Mouse (Mus musculus) MEL (cell line): Measurements from ENCODE around the gene Sp2. TPM values are rescaled to one million over a fixed set of nuclear protein-coding genes. Genes with fewer than 3 reads are reported as not detected.

Experiments used
- DNase-seq: peaks from one replicate; pipeline ENCODE4 v3.0.0; 2011; ENCODE audit warnings: low read depth, low spot score
- H3K27ac ChIP-seq: 2 replicates; pipeline ENCODE4 v1.5.1; 2012; ENCODE audit warnings: low read depth, mild to moderate bottlenecking, control low read depth, low read length, moderate library complexity; ENCODE audit not compliant: control insufficient read depth
- H3K27me3 ChIP-seq, 2 experiments: fragments of 150-350 bp in 1 of 2; sonication (generic) in 1 of 2; 2 replicates each; pipeline ENCODE4 v1.6.1; 2012; ENCODE audit warnings: low read length in 2 of 2, mild to moderate bottlenecking in 2 of 2, improper control_type of control experiment in 1 of 2, moderate library complexity in 1 of 2; ENCODE audit not compliant: insufficient read depth in 2 of 2, control insufficient read depth in 1 of 2
- H3K36me3 ChIP-seq, 2 experiments: 2 replicates each; pipeline ENCODE4 v1.6.1; 2012 to 2014; ENCODE audit warnings: low read length in 2 of 2, improper control_type of control experiment in 1 of 2, inconsistent platforms in 1 of 2, mild to moderate bottlenecking in 1 of 2; ENCODE audit not compliant: insufficient read depth in 2 of 2, control insufficient read depth in 1 of 2
- H3K4me1 ChIP-seq, 2 experiments: fragments of 150-350 bp in 1 of 2; sonication (generic) in 1 of 2; 2 replicates each; pipeline ENCODE4 v1.6.1; 2012; ENCODE audit warnings: low read length in 2 of 2, improper control_type of control experiment in 1 of 2, mild to moderate bottlenecking in 1 of 2; ENCODE audit not compliant: insufficient read depth in 2 of 2, control insufficient read depth in 1 of 2
- H3K4me3 ChIP-seq, 2 experiments: fragments of 150-350 bp in 1 of 2; sonication (generic) in 1 of 2; 2 replicates each; pipeline ENCODE4 v1.5.1; 2012; ENCODE audit warnings: low read depth in 2 of 2, low read length in 2 of 2, mild to moderate bottlenecking in 2 of 2, moderate library complexity in 2 of 2, control low read depth in 1 of 2, improper control_type of control experiment in 1 of 2; ENCODE audit not compliant: control insufficient read depth in 1 of 2, insufficient read depth in 1 of 2
- H3K79me2 ChIP-seq: 2 replicates; pipeline ENCODE4 v1.6.1; 2012; ENCODE audit warnings: mild to moderate bottlenecking, low read length, moderate library complexity; ENCODE audit not compliant: control insufficient read depth, poor library complexity, insufficient read depth
- H3K9ac ChIP-seq: 2 replicates; pipeline ENCODE4 v1.6.1; 2012; ENCODE audit warnings: low read depth, mild to moderate bottlenecking, control low read depth, low read length, moderate library complexity; ENCODE audit not compliant: control insufficient read depth, poor library complexity, severe bottlenecking
- H3K9me3 ChIP-seq: fragments of 150-350 bp; sonication (generic); replicated peaks from 2 replicates; pipeline ENCODE4 v1.6.1; 2012; ENCODE audit warnings: mild to moderate bottlenecking, low read length, improper control_type of control experiment, moderate library complexity; ENCODE audit not compliant: insufficient read depth
- E2F4 ChIP-seq: IDR thresholded peaks from 2 replicates; pipeline ENCODE4 v1.6.1; 2011; ENCODE audit warnings: low read depth, low read length, improper control_type of control experiment, borderline replicate concordance
- GABPA ChIP-seq: IDR thresholded peaks from 2 replicates; pipeline ENCODE4 v1.6.1; 2012; ENCODE audit warnings: low read depth, mild to moderate bottlenecking, inconsistent platforms, low read length, improper control_type of control experiment, moderate library complexity
- KAT2A ChIP-seq: conservative IDR thresholded peaks from 2 replicates; pipeline ENCODE4 v1.6.1; 2012; ENCODE audit warnings: low read depth, low read length, improper control_type of control experiment, inconsistent platforms
- MAFK ChIP-seq: IDR thresholded peaks from 2 replicates; pipeline ENCODE4 v1.6.1; 2011; ENCODE audit warnings: low read depth, mild to moderate bottlenecking, low read length, improper control_type of control experiment, borderline replicate concordance
- MAZ ChIP-seq: IDR thresholded peaks from 2 replicates; pipeline ENCODE4 v1.6.1; 2012; ENCODE audit warnings: low read depth, mild to moderate bottlenecking, inconsistent platforms, low read length, improper control_type of control experiment
- MEF2A ChIP-seq: IDR thresholded peaks from 2 replicates; pipeline ENCODE4 v1.6.1; 2014; ENCODE audit warnings: low read depth, mild to moderate bottlenecking, inconsistent platforms, low read length, improper control_type of control experiment; ENCODE audit not compliant: poor library complexity, insufficient replicate concordance, severe bottlenecking; ENCODE audit errors: extremely low read depth
- MYB ChIP-seq: IDR thresholded peaks from 2 replicates; pipeline ENCODE4 v1.6.1; 2011; ENCODE audit warnings: mild to moderate bottlenecking, low read depth, low read length, improper control_type of control experiment
- NELFE ChIP-seq: IDR thresholded peaks from 2 replicates; pipeline ENCODE4 v1.6.1; 2011; ENCODE audit warnings: low read depth, low read length, improper control_type of control experiment
- NRF1 ChIP-seq: IDR thresholded peaks from 2 replicates; pipeline ENCODE4 v1.6.1; 2014; ENCODE audit warnings: low read depth, mild to moderate bottlenecking, inconsistent platforms, low read length, improper control_type of control experiment, moderate library complexity; ENCODE audit not compliant: poor library complexity, insufficient read depth, severe bottlenecking
- POLR2AphosphoS5 ChIP-seq: IDR thresholded peaks from 2 replicates; pipeline ENCODE4 v1.6.1; 2012; ENCODE audit warnings: low read depth, borderline replicate concordance, mild to moderate bottlenecking, inconsistent platforms, low read length, moderate library complexity, mixed read lengths
- SMC3 ChIP-seq: IDR thresholded peaks from 2 replicates; pipeline ENCODE4 v1.6.1; 2011; ENCODE audit warnings: low read depth, low read length, improper control_type of control experiment
- TAL1 ChIP-seq: IDR thresholded peaks from 2 replicates; pipeline ENCODE4 v1.6.1; 2012; ENCODE audit warnings: mild to moderate bottlenecking, inconsistent platforms, low read length, moderate library complexity, mixed read lengths
- TBP ChIP-seq: IDR thresholded peaks from 2 replicates; pipeline ENCODE4 v1.8.0; 2011; ENCODE audit warnings: low read depth, low read length, improper control_type of control experiment
- TCF12 ChIP-seq: IDR thresholded peaks from 2 replicates; pipeline ENCODE4 v1.6.1; 2014; ENCODE audit warnings: low read depth, mild to moderate bottlenecking, inconsistent platforms, low read length, improper control_type of control experiment, moderate library complexity
- USF1 ChIP-seq: IDR thresholded peaks from 2 replicates; pipeline ENCODE4 v1.6.1; 2014; ENCODE audit warnings: low read depth, mild to moderate bottlenecking, inconsistent platforms, low read length, improper control_type of control experiment, moderate library complexity
- USF2 ChIP-seq, 2 experiments: IDR thresholded peaks; 2 replicates each; pipeline ENCODE4 v1.6.1; 2011 to 2012; ENCODE audit warnings: improper control_type of control experiment in 2 of 2, low read length in 2 of 2, borderline replicate concordance in 1 of 2, inconsistent platforms in 1 of 2, low read depth in 1 of 2, mild to moderate bottlenecking in 1 of 2; ENCODE audit not compliant: insufficient read depth in 1 of 2
- polyA plus RNA-seq, 2 experiments: library from polyadenylated mRNA; stranded (reverse) in 1 of 2; unstranded in 1 of 2; fragments of >175 nt in 1 of 2; fragments of >200 nt in 1 of 2; gene quantifications; 2 replicates each; pipeline versions ENCODE4 v1.2.1 to v1.2.4; 2012; ENCODE audit warnings: low replicate concordance in 2 of 2, low read depth in 1 of 2; ENCODE audit not compliant: insufficient read length in 2 of 2, insufficient read depth in 1 of 2, missing spikeins in 1 of 2
- total RNA-seq: library from RNA; depleted of rRNA; stranded (reverse); fragments of 300-350 nt; gene quantifications from 2 replicates; pipeline ENCODE4 v1.2.3, GENCODE M21; 2012

Sp2 gene
- total and polyA plus RNA-seq, 3 experiments = 1.4 to 20.3 TPM; not detected in 1

DNA sequence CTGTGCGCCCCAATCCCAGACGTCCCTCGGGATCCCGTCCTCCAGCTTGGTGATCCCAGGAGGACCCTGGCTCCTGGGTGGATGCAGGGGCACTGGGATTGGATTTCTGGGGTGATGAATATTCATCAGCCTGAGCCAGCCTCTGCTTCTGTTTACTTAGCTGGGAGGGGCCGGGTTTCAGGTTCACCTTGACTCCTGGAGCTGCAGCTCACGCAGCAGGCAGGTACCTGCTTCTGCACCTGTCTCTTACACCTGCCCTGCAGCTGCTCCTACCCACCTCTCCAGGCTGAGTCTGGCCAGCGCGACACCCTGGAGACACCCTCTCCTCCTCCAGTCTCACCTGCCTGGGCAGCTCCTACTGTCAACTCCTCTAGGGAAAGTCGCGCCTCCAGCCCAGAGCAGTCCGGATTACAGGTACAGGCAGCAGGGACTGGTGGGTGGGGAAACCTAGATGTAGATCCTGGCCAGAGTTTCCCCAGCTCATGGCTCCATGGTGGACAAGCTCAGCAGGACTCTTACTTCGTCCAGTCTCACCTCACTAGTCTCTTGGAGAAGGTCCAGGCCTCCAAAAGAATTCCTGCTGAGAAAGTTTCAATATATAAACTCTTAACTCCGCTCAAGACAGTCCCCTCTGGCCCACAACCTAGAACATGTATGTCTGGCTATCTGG is 53.5 kb downstream of the Sp2 start:
- Histone ChIP-seq H3K9me3 (no peaks in the 10 kb centered on the region), H3K9ac (no peak overlapping the region), H3K36me3 (peaks cover 0 to 18% of the 10 kb centered on the region in 2 experiments; a peak in 2 of 4 replicates), H3K79me2 (no peaks in the 10 kb centered on the region), H3K27me3 (no peaks in the 10 kb centered on the region), H3K27ac (no peak overlapping the region), H3K4me1 (peaks cover 9 to 29% of the 10 kb centered on the region in 2 experiments), H3K4me3 (no peak overlapping the region)
- no peak for DNase-seq
- no peak for TF ChIP-seq TCF12
- no peak for TF ChIP-seq TAL1
- no peak for TF ChIP-seq USF1
- no peak for TF ChIP-seq NRF1
- no peak for TF ChIP-seq MAZ
- TF ChIP-seq GABPA = no peak
- TF ChIP-seq USF2 (IDR thresholded peaks at IDR 0.05; ENCODE audit: borderline replicate concordance in 1 of 2, insufficient read depth in 1 of 2, low read depth in 1 of 2, low read length in 2 of 2) = no peak

DNA sequence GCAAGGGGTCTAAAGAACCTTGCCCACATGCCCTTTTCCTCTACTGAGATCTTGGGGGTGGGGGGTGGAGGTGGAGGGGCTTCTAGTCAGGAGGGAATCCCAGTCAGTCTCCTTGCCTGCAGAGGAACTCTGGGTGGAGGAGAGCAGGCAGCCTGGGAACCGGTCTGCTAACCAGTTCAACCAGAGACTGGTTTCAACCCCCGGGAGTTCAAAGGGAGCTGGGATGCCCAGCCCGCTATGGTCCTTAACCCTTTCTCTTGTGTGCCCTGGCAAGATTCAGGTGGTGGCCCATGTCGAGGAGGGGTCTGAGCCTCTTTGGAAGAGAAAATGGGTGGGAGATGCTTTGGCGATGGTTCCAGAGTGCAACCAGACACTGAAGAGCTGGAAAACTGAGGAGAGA is 54.1 kb downstream of the Sp2 start:
- peaks cover 9 to 31% of the 10 kb centered on the region in 2 experiments for H3K4me1 ChIP-seq

DNA sequence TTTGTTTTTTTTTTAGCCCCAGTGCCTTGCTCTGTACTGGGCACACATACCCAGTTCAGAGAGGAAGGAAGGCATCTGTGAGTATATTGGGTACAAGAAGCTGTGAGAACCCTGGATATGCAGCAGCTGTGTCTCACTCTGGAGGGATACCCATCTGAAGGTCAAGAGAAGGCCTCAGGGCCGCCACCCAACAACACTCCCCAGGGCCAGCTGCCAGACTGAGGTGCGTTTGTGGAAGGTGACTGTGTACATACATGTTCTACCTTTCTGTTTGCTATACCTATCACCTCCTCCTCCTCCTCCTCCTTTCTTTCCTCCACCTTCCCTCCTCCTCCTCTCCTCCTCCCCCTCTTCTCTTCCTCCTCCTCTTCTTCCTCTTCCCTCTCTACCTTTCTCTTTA is 54.7 kb downstream of the Sp2 start, which contains the start of gene Prr15l:
Gene Prr15l, plus strand, starts transcription at position 17 of the 400 bp plus-strand sequence.
- H3K27ac ChIP-seq = no peak within 1 kb of the TSS
- no peak for TF ChIP-seq MEF2A
- no peak for TF ChIP-seq SMC3
- no peak for TF ChIP-seq GABPA
- no peak for TF ChIP-seq MYB
- no peak for TF ChIP-seq MAZ
- TF ChIP-seq TBP = no peak
- TF ChIP-seq NRF1 = no peak
- no peak for TF ChIP-seq MAFK
- no peak for TF ChIP-seq KAT2A
- TF ChIP-seq, all 39 proteins: peak for 0
- Histone ChIP-seq H3K4me3 (no peak within 1 kb of the TSS), H3K9me3 (no peaks in the 10 kb centered on the region), H3K9ac (no peak within 1 kb of the TSS), H3K79me2 (no peaks in the 10 kb centered on the region), H3K36me3 (peaks cover 0 to 18% of the 10 kb centered on the region in 2 experiments; a peak in 2 of 4 replicates), H3K27me3 (no peaks in the 10 kb centered on the region), H3K4me1 (peaks cover 9 to 31% of the 10 kb centered on the region in 2 experiments)
- DNase-seq = no peak

More for the DNA sequence above, 54.1 kb downstream of the Sp2 start:
- no peaks in the 10 kb centered on the region for H3K79me2 ChIP-seq
- H3K4me3 ChIP-seq = no peak overlapping the region
- H3K27ac ChIP-seq = no peak overlapping the region
- H3K27me3 ChIP-seq = no peaks in the 10 kb centered on the region
- TF ChIP-seq POLR2AphosphoS5 (no peak), E2F4 (no peak), TCF12 (no peak), NELFE (no peak), USF1 (no peak)
- no peak overlapping the region for H3K9ac ChIP-seq
- H3K36me3 ChIP-seq = peaks cover 0 to 18% of the 10 kb centered on the region in 2 experiments; a peak in 2 of 4 replicates
- DNase-seq = no peak
- H3K9me3 ChIP-seq = no peaks in the 10 kb centered on the region
